Mouse (Mus musculus) hindbrain, embryonic 14.5 days (tissue): ENCODE measurements around the gene Rnf151. TPM values are rescaled to one million over a fixed set of nuclear protein-coding genes. Genes with fewer than 3 reads are reported as not detected.
A peak's percentile ranks its signal among the peaks of the same experiment; 100 is the strongest.

Experiments used
- ATAC-seq: fragments of 200-750 bp; cut with Nextera tagmentation; 2 replicates; pipeline ENCODE4 v1.8.0; 2017; ENCODE audit warnings: moderate number of reproducible peaks, mild to moderate bottlenecking, moderate TSS enrichment, moderate library complexity; ENCODE audit not compliant: low FRiP score
- DNase-seq: peaks from one replicate; pipeline ENCODE4 v3.0.0-alpha.2; 2015; ENCODE audit warnings: low spot score
- H3K27ac ChIP-seq: fragments of 300-500 bp; sonication (generic); 2 replicates; pipeline ENCODE4 v1.5.1; 2014; ENCODE audit warnings: mild to moderate bottlenecking, moderate library complexity
- H3K27me3 ChIP-seq: fragments of 300-500 bp; sonication (generic); 2 replicates; pipeline ENCODE4 v1.6.1; 2014; ENCODE audit warnings: mild to moderate bottlenecking, low read length, mixed read lengths; ENCODE audit not compliant: control insufficient read depth, insufficient read depth
- H3K36me3 ChIP-seq: fragments of 300-500 bp; sonication (generic); replicated peaks from 2 replicates; pipeline ENCODE4 v1.6.1; 2014; ENCODE audit not compliant: control insufficient read depth, insufficient read depth
- H3K4me1 ChIP-seq: fragments of 300-500 bp; sonication (generic); replicated peaks from 2 replicates; pipeline ENCODE4 v1.6.1; 2014; ENCODE audit warnings: antibody characterized with exemption, low read length, mixed read lengths; ENCODE audit not compliant: control insufficient read depth, insufficient read depth
- H3K4me2 ChIP-seq: fragments of 300-500 bp; sonication (generic); replicated peaks from 2 replicates; pipeline ENCODE4 v1.6.1; 2014; ENCODE audit warnings: mild to moderate bottlenecking, moderate library complexity
- H3K4me3 ChIP-seq: fragments of 300-500 bp; sonication (generic); replicated peaks from 2 replicates; pipeline ENCODE4 v1.5.1; 2014; ENCODE audit warnings: mild to moderate bottlenecking, low read length
- H3K9ac ChIP-seq: fragments of 300-500 bp; sonication (generic); 2 replicates; pipeline ENCODE4 v1.6.1; 2014
- H3K9me3 ChIP-seq: fragments of 300-500 bp; sonication (generic); 2 replicates; pipeline ENCODE4 v1.6.1; 2016; ENCODE audit warnings: low read length; ENCODE audit not compliant: control insufficient read depth
- WGBS: fragments of 180-500 bp; shearing (Covaris S2); extraction: QIAGEN DNeasy Blood & Tissue Kit; methylation state at CpG from one replicate; pipeline ENCODE4 v1.1.7; 2014; 5-methylcytosine and 5-hydroxymethylcytosine counted together
- polyA plus RNA-seq: library from polyadenylated mRNA; unstranded; fragments of >200 nt; fragmentation: Nextera tagmentation; extraction: Ambion mirVana; gene quantifications from 2 replicates; pipeline ENCODE4 v1.2.1, GENCODE M21; 2014

Rnf151 gene
- polyA plus RNA-seq, 1 experiment from 2014 or later = not detected

DNA sequence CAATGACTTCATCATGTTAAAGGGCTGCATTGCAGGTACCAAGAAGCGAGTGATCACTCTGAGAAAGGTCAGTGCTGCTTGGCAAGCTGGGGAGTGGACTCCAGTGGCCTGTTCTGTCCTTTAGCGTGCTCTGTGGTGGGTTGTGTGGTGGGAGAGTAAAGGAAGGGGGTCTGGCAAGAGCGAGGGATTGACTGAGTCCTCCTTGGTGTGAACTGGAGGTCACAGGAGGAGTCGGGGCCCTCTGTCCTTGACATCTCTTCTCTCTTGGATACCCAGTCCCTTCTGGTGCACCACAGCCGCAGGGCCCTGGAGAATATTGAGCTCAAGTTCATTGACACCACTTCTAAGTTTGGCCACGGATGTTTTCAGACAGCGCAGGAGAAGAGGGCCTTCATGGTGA is 17.6 kb upstream of the Rnf151 start:
- H3K4me1 ChIP-seq = peaks cover 13% of the 10 kb centered on the region; the same call in 1 of the 2 replicates
- WGBS = 81% methylated on average over 7 of the region's 7 CpGs
- no peak overlapping the region for H3K4me3 ChIP-seq
- no peak overlapping the region for H3K27ac ChIP-seq
- H3K9ac ChIP-seq = no peak overlapping the region
- peak overlapping the region; percentile 86 for H3K4me2 ChIP-seq
- 0 out of 2 replicates have a peak, but pooled peaks cover 9% of the 10 kb centered on the region for H3K36me3 ChIP-seq
- no peak for ATAC-seq
- DNase-seq = no peak
- H3K9me3 ChIP-seq = no peaks in the 10 kb centered on the region
- no peaks in the 10 kb centered on the region for H3K27me3 ChIP-seq

DNA sequence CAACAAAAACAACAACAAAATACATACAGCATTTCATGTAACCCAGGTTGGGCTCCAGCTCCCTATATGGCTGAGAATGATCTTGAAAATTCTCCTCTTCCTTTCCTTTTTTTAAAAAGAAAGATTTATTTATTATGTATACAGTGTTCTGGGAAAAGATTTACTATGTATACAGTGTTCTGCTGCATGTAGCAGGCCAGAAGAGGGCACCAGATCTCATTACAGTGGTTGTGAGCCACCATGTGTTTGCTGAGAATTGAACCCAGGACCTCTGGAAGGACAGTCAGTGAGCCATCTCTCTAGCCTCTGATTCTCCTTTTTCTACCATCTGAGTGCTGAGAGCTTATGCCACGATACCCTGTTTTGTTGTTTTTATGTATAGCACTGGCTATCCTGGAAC is 16.6 kb upstream of the Rnf151 start:
- Histone ChIP-seq H3K27ac (no peak overlapping the region), H3K4me1 (peaks cover 13% of the 10 kb centered on the region; the same call in 1 of the 2 replicates), H3K9me3 (no peaks in the 10 kb centered on the region), H3K9ac (no peak overlapping the region), H3K36me3 (0 out of 2 replicates have a peak, but pooled peaks cover under 1% of the 10 kb centered on the region), H3K4me3 (no peak overlapping the region), H3K27me3 (no peaks in the 10 kb centered on the region), H3K4me2 (no peak overlapping the region)
- WGBS = 85% methylated on average over 1 of the region's 1 CpGs
- DNase-seq (no peak), ATAC-seq (no peak)

DNA sequence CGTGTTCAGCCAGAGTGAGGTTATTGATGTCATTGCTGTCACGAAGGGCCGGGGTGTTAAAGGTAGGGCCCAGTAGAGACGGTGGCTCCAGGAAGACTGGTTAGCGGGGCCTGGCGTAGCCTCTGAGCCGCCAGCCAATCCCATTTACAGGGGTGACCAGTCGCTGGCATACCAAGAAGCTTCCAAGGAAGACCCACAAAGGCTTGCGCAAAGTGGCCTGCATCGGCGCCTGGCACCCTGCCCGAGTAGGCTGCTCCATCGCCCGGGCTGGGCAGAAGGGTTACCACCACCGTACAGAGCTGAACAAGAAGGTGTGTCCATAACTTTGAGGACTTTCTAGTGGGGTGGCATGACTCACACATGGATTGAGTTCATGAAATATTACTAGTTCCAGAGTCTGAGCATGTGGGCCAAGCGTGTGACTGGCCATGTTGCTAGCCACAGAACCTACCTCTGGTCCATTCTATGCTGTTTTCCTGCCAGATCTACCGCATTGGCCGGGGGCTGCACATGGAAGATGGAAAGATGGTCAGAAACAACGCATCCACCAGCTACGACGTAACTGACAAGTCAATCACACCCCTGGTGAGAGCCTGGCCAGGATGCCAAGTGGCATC is 15.7 kb upstream of the Rnf151 start:
- Histone ChIP-seq H3K9me3 (no peaks in the 10 kb centered on the region), H3K4me1 (peaks cover 13% of the 10 kb centered on the region; the same call in 1 of the 2 replicates), H3K4me3 (no peak overlapping the region), H3K27ac (no peak overlapping the region), H3K27me3 (no peaks in the 10 kb centered on the region), H3K4me2 (no peak overlapping the region), H3K36me3 (no peaks in the 10 kb centered on the region), H3K9ac (no peak overlapping the region)
- ATAC-seq = no peak
- 89% methylated on average over 21 of the region's 21 CpGs for WGBS
- DNase-seq = no peak

DNA sequence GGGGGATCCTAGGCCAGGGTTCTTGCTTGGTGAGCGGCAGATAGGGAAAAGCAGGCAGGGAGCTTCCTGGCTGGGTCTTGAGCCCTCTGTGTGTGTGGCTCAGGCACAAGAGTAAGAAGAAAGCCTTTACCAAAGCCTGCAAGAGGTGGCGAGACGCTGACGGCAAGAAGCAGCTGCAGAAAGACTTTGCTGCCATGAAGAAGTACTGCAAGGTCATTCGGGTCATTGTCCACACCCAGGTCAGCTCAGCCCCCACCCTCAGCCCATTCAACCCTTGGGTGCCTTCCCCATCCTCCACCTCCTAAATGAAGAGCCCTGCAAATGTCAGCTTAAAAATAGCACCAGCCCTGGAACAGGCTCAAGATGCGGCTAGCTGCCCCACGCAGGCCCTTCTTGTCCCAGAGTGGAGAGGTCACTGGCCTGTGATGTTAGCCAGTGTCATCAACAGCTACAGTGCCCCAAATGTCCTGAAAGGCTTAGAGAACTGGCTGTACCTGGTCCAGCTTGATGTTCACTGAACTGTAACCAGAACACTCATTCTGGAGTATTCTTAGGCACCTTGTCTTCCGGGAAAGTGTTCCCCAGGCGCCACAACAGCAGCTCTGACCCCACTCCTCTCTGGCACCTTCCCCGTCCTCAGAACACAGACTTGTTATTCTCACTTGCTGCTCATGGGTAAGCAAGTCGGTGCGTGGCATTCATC is 14.5 kb upstream of the Rnf151 start:
- Histone ChIP-seq H3K27ac (no peak overlapping the region), H3K4me2 (no peak overlapping the region), H3K4me3 (no peak overlapping the region), H3K4me1 (peaks cover 13% of the 10 kb centered on the region; the same call in 1 of the 2 replicates), H3K36me3 (no peaks in the 10 kb centered on the region), H3K27me3 (no peaks in the 10 kb centered on the region), H3K9ac (no peak overlapping the region), H3K9me3 (no peaks in the 10 kb centered on the region)
- DNase-seq (no peak), ATAC-seq (no peak)
- WGBS = 78% methylated on average over 12 of the region's 12 CpGs

DNA sequence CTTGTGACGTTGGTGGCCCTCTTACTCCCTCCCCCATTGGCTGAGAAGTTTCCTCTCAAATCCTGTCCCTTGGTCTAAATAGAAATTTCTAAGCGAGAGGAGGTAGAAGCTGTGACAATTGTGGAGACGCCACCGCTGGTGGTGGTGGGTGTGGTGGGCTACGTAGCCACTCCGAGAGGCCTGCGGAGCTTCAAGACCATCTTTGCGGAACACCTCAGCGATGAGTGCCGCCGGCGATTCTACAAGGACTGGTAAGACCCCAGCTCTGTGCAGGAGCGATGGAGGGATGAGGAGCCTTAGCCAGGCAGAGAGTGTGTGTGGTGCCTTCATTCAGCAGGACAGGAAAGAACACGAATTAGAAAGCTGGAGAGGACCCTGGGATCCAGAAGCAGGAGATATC is 12.9 kb upstream of the Rnf151 start:
- Histone ChIP-seq H3K9ac (no peak overlapping the region), H3K36me3 (no peaks in the 10 kb centered on the region), H3K4me2 (no peak overlapping the region), H3K9me3 (no peaks in the 10 kb centered on the region), H3K27ac (no peak overlapping the region), H3K27me3 (no peaks in the 10 kb centered on the region), H3K4me3 (no peak overlapping the region), H3K4me1 (peaks cover 2% of the 10 kb centered on the region; the same call in 1 of the 2 replicates)
- ATAC-seq = no peak
- WGBS = 79% methylated on average over 14 of the region's 14 CpGs
- no peak for DNase-seq

DNA sequence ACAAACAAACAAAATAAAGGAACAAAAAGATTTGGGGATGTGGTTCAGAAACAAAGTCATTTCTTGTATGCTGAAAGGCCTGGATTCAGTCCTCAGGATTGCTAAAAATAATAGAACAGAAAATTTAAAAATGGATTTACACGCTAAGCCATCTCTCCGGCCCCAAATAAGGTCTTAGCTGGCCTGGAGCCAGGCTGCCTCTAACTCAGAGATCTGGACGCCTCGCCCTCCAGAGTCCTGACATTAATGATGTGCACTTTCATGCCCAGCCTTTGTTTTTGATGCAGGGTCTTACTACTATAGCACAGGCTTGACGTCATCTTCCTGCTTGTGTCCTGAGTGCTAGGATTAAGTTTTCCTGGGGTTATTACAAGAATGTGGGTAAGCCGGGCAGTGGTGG is 11.2 kb upstream of the Rnf151 start:
- Histone ChIP-seq H3K9ac (no peak overlapping the region), H3K4me2 (no peak overlapping the region), H3K4me1 (no peaks in the 10 kb centered on the region), H3K27ac (no peak overlapping the region), H3K36me3 (no peaks in the 10 kb centered on the region), H3K9me3 (no peaks in the 10 kb centered on the region), H3K27me3 (no peaks in the 10 kb centered on the region), H3K4me3 (no peak overlapping the region)
- DNase-seq = no peak
- ATAC-seq = no peak
- 81% methylated on average over 6 of the region's 6 CpGs for WGBS

DNA sequence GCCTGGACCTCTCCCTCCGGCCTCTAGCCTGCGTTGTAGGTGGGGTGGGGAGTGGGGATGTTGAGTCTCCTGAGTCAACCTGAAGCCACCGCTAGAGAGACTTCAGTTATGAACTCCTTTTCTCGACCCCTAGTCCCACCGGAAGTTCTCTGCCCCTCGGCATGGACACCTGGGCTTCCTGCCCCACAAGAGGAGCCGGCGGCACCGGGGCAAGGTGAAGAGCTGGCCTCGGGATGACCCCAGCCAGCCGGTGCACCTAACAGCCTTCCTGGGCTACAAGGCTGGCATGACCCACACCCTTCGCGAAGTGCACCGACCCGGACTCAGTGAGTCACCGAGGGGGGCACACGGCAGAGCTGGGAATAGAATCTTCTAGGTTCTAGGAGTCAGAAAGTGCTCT is 10.3 kb upstream of the Rnf151 start:
- Histone ChIP-seq H3K36me3 (no peaks in the 10 kb centered on the region), H3K4me2 (no peak overlapping the region), H3K27me3 (no peaks in the 10 kb centered on the region), H3K9ac (no peak overlapping the region), H3K9me3 (no peaks in the 10 kb centered on the region), H3K27ac (no peak overlapping the region), H3K4me3 (no peak overlapping the region), H3K4me1 (peaks cover 4% of the 10 kb centered on the region)
- WGBS = 74% methylated on average over 17 of the region's 17 CpGs
- no peak for DNase-seq
- no peak for ATAC-seq

DNA sequence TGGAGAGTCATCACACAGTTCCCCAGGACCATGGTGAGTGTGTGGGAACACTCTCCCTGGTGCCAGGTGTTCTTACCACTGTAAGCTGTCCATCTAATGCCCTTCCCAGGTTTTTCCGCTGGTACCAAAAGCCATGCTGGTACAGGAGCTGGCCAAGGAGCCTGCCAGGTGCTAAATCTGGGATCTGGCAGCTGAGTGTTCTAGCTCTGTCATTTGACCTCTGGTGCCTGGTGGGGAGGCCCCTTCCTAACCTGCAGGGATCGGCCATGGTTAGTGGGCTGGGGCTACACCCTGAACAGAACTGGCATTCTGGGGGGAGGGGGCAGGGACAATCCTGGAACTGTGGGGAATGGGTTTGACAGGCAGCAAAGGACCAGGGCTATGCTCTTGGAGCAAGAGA is 9.8 kb upstream of the Rnf151 start, which contains the start of gene Rpl3l:
Rpl3l (plus strand) TSS at position 203 of the 400 bp plus-strand sequence.
- Histone ChIP-seq H3K27me3 (no peaks in the 10 kb centered on the region), H3K9me3 (no peaks in the 10 kb centered on the region), H3K36me3 (no peaks in the 10 kb centered on the region), H3K4me1 (peaks cover 9% of the 10 kb centered on the region), H3K4me3 (no peak within 1 kb of the TSS), H3K4me2 (no peak within 1 kb of the TSS), H3K9ac (no peak within 1 kb of the TSS), H3K27ac (no peak within 1 kb of the TSS)
- 82% methylated on average over 2 of the region's 2 CpGs for WGBS
- DNase-seq (no peak), ATAC-seq (no peak)

DNA sequence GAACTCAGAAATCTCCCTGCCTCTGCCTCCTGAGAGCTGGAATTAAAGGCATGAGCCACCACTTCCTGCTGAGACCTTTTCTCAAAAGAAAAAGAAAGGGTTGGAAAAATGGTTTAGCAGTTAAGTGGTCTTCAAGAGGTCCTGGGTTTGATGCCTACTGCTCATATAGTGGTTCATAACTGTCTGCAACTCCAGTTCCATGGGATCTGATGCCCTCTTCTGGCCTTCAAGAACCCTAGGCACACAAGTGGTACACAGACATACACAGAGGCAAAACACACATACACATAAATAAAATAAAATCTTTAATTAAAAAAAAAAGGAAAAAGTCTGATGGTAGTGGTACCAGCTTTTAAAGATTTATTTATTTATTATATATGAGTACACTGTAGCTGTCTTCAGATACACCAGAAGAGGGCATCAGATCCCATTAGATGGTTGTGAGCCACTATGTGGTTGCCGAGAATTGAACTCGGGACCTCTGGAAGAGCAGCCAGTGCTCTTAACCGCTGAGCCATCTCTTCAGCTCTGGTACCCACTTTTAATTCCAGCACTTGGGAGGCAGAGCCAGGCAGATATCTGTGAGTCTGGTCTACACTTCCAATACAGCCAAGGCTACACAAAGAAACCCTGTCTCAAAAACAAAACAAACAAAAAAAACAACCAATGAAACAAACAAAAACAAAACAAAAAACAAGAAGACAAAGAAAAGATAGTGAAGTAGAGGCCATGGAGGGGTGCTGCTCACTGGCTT is 8.0 kb upstream of the Rnf151 start:
- H3K27ac ChIP-seq = no peak overlapping the region
- H3K27me3 ChIP-seq = no peaks in the 10 kb centered on the region
- H3K4me3 ChIP-seq = no peak overlapping the region
- no peak overlapping the region for H3K9ac ChIP-seq
- 78% methylated on average over 3 of the region's 3 CpGs for WGBS
- no peak for ATAC-seq
- H3K4me2 ChIP-seq = no peak overlapping the region
- no peaks in the 10 kb centered on the region for H3K9me3 ChIP-seq
- no peak for DNase-seq
- peaks cover 15% of the 10 kb centered on the region for H3K36me3 ChIP-seq
- H3K4me1 ChIP-seq = peaks cover 24% of the 10 kb centered on the region
